Mouse (Mus musculus): ENCODE data around the gene Rnf41.

DNA sequence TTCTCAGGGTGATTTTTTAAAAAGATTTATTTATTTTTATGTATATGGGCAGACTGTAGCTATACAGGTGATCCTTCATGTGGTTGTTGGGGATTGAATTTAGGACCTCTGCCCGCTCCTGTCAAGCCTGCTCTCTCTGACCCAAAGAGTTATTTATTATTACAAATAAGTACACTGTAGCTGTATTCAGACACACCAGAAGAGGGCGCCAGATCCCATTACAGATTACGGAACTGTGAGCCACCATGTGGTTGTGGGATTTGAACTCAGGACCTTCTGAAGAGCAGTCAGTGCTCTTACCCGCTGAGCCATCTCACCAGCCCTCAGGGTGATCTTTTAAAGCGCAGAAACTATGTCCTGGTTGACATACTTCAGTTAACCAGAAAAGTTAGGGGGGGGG, 39.3 kb upstream of the Rnf41 start:
- TF ChIP-seq GATA1 (IDR thresholded peaks at IDR 0.05; ENCODE audit: borderline replicate concordance, low read length) (no peak), FLI1 (IDR thresholded peaks at IDR 0.05; ENCODE audit: low read length) (no peak)
